Mouse (Mus musculus) small intestine, adult 2 months (tissue): ENCODE results near the gene Wfdc15b. TPM values are rescaled to one million over a fixed set of nuclear protein-coding genes. Genes with fewer than 3 reads are reported as not detected.

Source experiments
- H3K27ac ChIP-seq: fragments of 200-500 bp; 2 replicates; pipeline ENCODE4 v1.5.1; 2012; ENCODE audit warnings: low read depth, low read length, control low read depth, inconsistent platforms; ENCODE audit not compliant: insufficient read depth
- H3K27me3 ChIP-seq: fragments of 200-500 bp; 2 replicates; pipeline ENCODE4 v1.6.1; 2012; ENCODE audit warnings: mild to moderate bottlenecking, moderate library complexity, low read length, inconsistent platforms; ENCODE audit not compliant: control insufficient read depth, insufficient read depth
- H3K36me3 ChIP-seq: fragments of 200-500 bp; 2 replicates; pipeline ENCODE4 v1.6.1; 2012; ENCODE audit warnings: mild to moderate bottlenecking, low read length, control low read depth, inconsistent platforms; ENCODE audit not compliant: control insufficient read depth, insufficient read depth
- H3K4me1 ChIP-seq: fragments of 200-500 bp; 2 replicates; pipeline ENCODE4 v1.6.1; 2012; ENCODE audit warnings: low read length, inconsistent platforms, mixed read lengths; ENCODE audit not compliant: control insufficient read depth, insufficient read depth, insufficient read length
- H3K4me3 ChIP-seq: fragments of 200-500 bp; 2 replicates; pipeline ENCODE4 v1.5.1; 2012; ENCODE audit warnings: low read depth, mild to moderate bottlenecking, control low read depth, inconsistent platforms, low read length, moderate library complexity
- CTCF ChIP-seq: fragments of 200-500 bp; IDR thresholded peaks from 2 replicates; pipeline ENCODE4 v1.5.1; 2012; ENCODE audit warnings: low read depth, mild to moderate bottlenecking, control low read depth, inconsistent platforms, low read length, moderate library complexity, mixed read lengths; ENCODE audit not compliant: insufficient replicate concordance, insufficient read length; ENCODE audit errors: extremely low read depth
- POLR2A ChIP-seq: fragments of 200-500 bp; IDR thresholded peaks from 2 replicates; pipeline ENCODE4 v1.6.1; 2012; ENCODE audit warnings: low read depth, mild to moderate bottlenecking, control low read depth, inconsistent platforms, low read length, moderate library complexity
- WGBS: fragments of 180-500 bp; shearing (Covaris S2); methylation state at CpG from one replicate; pipeline ENCODE4 v1.1.7; 2018; 5-methylcytosine and 5-hydroxymethylcytosine counted together
- polyA plus RNA-seq: library from polyadenylated mRNA; depleted of rRNA; stranded (reverse); fragments of >200 nt; gene quantifications from 2 replicates; pipeline ENCODE4 v1.2.3, GENCODE M21; 2012

Gene Wfdc15b
- polyA plus RNA-seq, 1 experiment, result not detected

DNA sequence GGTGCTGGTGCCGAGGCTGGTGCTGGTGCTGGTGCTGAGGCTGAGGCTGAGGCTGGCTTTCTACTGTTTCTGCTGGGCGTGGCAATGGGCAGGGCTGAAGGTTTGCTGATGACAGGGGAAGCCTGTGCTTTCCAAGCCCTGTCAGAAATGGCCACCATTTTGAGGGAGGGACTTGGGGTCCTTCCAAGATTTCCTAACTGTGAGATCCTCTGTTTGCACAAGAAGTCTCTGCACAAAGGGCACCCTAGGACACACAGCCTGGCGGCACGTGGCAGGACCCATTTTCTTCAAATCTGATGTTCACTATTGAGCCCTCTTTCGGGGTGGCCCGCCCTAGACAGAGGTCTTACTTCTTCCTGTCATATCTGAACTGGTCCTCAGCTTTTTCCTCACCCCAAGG is 30.9 kb downstream of the Wfdc15b start, which contains the start of gene Wfdc12:
Gene Wfdc12 (minus strand): TSS at position 33 of the 400 bp plus-strand sequence.
- no peaks in the 10 kb centered on the region for H3K36me3 ChIP-seq
- TF ChIP-seq POLR2A (no peak), CTCF (no peak)
- no peaks in the 10 kb centered on the region for H3K4me1 ChIP-seq
- H3K27ac ChIP-seq, result no peak within 1 kb of the TSS
- H3K27me3 ChIP-seq, result no peaks in the 10 kb centered on the region
- no peak within 1 kb of the TSS for H3K4me3 ChIP-seq
- 59% methylated on average over 6 of the region's 6 CpGs for WGBS

DNA sequence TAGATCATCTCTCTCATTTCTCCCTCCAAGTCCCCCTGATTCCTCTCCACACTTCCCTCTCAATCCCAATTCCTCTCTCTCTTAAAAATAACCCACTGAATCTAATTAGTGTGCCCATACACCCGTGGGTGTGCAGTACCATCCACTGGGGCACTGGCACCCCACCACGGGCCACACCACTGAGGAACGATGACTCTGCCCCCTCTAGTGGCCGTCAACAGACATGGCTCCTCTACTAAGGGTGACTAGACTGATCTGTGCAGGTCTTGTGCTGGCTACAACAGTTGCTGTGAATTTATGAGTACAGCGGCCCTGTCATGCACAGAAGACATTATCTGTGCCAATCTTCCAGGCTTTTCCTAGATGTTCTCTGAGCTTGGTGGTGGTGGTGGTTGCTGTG is 32.7 kb downstream of the Wfdc15b start:
- WGBS, result 27% methylated on average over 5 of the region's 5 CpGs
- TF ChIP-seq POLR2A, result no peak
- TF ChIP-seq CTCF, result peak; percentile 66; the same call in 1 of the 2 replicates

GRCm38 (mm10) chr2:164184145-164184719 is 37.2 kb downstream of the Wfdc15b start:
- WGBS, result 41% methylated on average over 9 of the region's 9 CpGs

More for the DNA sequence above, 32.7 kb downstream of the Wfdc15b start:
- Histone ChIP-seq H3K4me1 (no peaks in the 10 kb centered on the region), H3K27me3 (no peaks in the 10 kb centered on the region), H3K27ac (no peak overlapping the region), H3K36me3 (no peaks in the 10 kb centered on the region), H3K4me3 (no peak overlapping the region)

GRCm38 (mm10) chr2:164183340-164183739 is 38.1 kb downstream of the Wfdc15b start:
- Histone ChIP-seq H3K36me3 (no peaks in the 10 kb centered on the region), H3K27me3 (no peaks in the 10 kb centered on the region), H3K4me1 (no peaks in the 10 kb centered on the region), H3K27ac (no peak overlapping the region), H3K4me3 (no peak overlapping the region)
- 51% methylated on average over 9 of the region's 9 CpGs for WGBS
- TF ChIP-seq POLR2A, result no peak
- TF ChIP-seq CTCF, result no peak

More at GRCm38 (mm10) chr2:164184145-164184719, 37.2 kb downstream of the Wfdc15b start:
- no peaks in the 10 kb centered on the region for H3K27me3 ChIP-seq
- TF ChIP-seq POLR2A (no peak), CTCF (no peak)
- no peaks in the 10 kb centered on the region for H3K36me3 ChIP-seq
- no peak overlapping the region for H3K27ac ChIP-seq
- H3K4me1 ChIP-seq, result no peaks in the 10 kb centered on the region
- H3K4me3 ChIP-seq, result no peak overlapping the region

GRCm38 (mm10) chr2:164182692-164183255 is 38.7 kb downstream of the Wfdc15b start, which contains the start of gene Wfdc5:
TSS of gene Wfdc5 (minus strand) at chr2:164182742.
- Histone ChIP-seq H3K4me1 (no peaks in the 10 kb centered on the region), H3K36me3 (no peaks in the 10 kb centered on the region), H3K27me3 (no peaks in the 10 kb centered on the region), H3K27ac (no peak within 1 kb of the TSS), H3K4me3 (no peak within 1 kb of the TSS)
- TF ChIP-seq CTCF (no peak), POLR2A (no peak)
- WGBS, result 56% methylated on average over 7 of the region's 7 CpGs

- H3K4me3 ChIP-seq, result no peak overlapping the region
- TF ChIP-seq CTCF, result no peak
- no peak for TF ChIP-seq POLR2A
- 68% methylated on average over 4 of the region's 4 CpGs for WGBS
- no peaks in the 10 kb centered on the region for H3K27me3 ChIP-seq
- no peak overlapping the region for H3K27ac ChIP-seq
- H3K4me1 ChIP-seq, result no peaks in the 10 kb centered on the region
- H3K36me3 ChIP-seq, result no peaks in the 10 kb centered on the region
These were observed 40.7 kb downstream of the Wfdc15b start for GRCm38 (mm10) chr2:164180770-164181169.

DNA sequence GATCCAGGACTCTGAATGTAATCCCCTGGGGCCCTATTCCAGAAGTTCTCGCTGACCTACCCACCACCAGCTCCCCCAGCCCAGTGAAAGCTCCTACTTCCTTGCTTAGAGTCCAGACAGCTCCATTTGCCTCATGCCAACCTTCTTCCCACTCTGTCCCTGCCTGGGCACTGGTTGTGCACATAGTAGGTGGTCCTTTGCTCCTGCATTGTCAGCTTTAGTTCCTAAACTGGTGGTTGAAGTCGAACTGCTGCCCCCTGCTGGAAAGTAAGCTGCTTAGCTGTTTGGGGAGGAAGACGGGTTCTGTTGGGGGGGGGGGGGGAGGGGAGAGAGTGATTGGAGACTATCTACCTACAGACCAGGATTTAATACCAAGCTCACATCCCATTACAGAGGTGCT is 41.3 kb downstream of the Wfdc15b start:
- TF ChIP-seq CTCF (peak; percentile 41; the same call in 1 of the 2 replicates), POLR2A (no peak)
- WGBS, result 41% methylated on average over 3 of the region's 3 CpGs
- Histone ChIP-seq H3K27ac (no peak overlapping the region), H3K36me3 (no peaks in the 10 kb centered on the region), H3K4me1 (no peaks in the 10 kb centered on the region), H3K4me3 (no peak overlapping the region), H3K27me3 (no peaks in the 10 kb centered on the region)
